Mouse (Mus musculus) liver, embryonic 14.5 days (tissue): ENCODE measurements at regions not wholly inside any gene's neighbourhood (a gene's known extent, or its start where the extent isn't known, plus 50 kb on each side); places are given as distances from the start of the nearest gene placed in this dataset.
A peak's percentile ranks its signal among the peaks of the same experiment; 100 is the strongest.

Source experiments
- CTCF ChIP-seq: IDR thresholded peaks from 2 replicates; pipeline ENCODE4 v1.5.1; 2016; ENCODE audit warnings: antibody characterized with exemption, low read depth, control low read depth
- EP300 ChIP-seq: IDR thresholded peaks from 2 replicates; pipeline ENCODE4 v1.6.1; 2016; ENCODE audit warnings: antibody characterized with exemption, low read depth

DNA sequence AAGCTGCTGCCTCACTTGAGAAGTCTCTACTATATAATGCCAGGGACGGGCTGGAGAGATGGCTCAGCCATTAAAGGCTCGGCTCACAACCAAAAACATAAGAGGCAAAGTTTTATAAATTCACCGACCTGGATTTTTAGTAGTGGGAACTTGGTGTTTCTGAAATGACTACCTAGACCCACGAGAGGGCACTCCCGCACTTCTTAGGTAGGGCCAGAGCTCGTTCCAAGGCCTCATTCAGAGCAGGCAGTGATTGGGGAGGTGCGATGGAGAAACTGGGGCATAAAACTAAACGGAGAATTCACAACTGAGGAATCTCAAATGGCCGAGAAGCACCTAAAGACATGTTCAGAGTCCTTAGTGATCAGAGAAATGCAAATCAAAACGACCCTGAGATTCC is 103.7 kb upstream of the Dmrta1 start:
- peak; percentile 28; the same call in 1 of the 2 replicates for TF ChIP-seq CTCF
- TF ChIP-seq EP300, result no peak
